8 mouse cellular contexts compared by ENCODE assay signal in genomic region chr17:24707801-24708425, GRCm38 (mm10). TPM values are rescaled to one million over a fixed set of nuclear protein-coding genes. Genes with fewer than 3 reads are reported as not detected.
DNase-seq lines count a peak whose midpoint lies in the region; ATAC-seq and TF ChIP-seq lines count a peak whose summit lies in the region.

No protein-coding gene starts in this region.

- peak overlapping the region; percentile 80 for H3K27ac ChIP-seq in kidney, postnatal 0 days
- peak overlapping the region; percentile 81 for H3K27ac ChIP-seq in hindbrain, embryonic 15.5 days (replicated peaks)
- H3K27ac ChIP-seq in midbrain, embryonic 11.5 days (ENCODE audit: low read depth, low read length), result no peak overlapping the region; the same call in 1 of the 2 replicates

- no peaks in the 10 kb centered on the region for H3K27me3 ChIP-seq in kidney, postnatal 0 days (ENCODE audit: insufficient read depth, low read length)
- no peaks in the 10 kb centered on the region for H3K27me3 ChIP-seq in hindbrain, embryonic 15.5 days
- H3K27me3 ChIP-seq in midbrain, embryonic 11.5 days (ENCODE audit: control insufficient read depth, insufficient read depth, low read length), result no peaks in the 10 kb centered on the region

- peak overlapping the region; percentile 76 for H3K4me2 ChIP-seq in kidney, postnatal 0 days (ENCODE audit: low read length)
- peak overlapping the region; percentile 71 for H3K4me2 ChIP-seq in hindbrain, embryonic 15.5 days
- H3K4me2 ChIP-seq in midbrain, embryonic 11.5 days, result peak overlapping the region; percentile 76

- TF ChIP-seq CTCF in kidney, postnatal 0 days (IDR thresholded peaks at IDR 0.05; ENCODE audit: low read depth), result no peak
- TF ChIP-seq CTCF in brain, embryonic 14.5 days (IDR thresholded peaks at IDR 0.05; ENCODE audit: borderline replicate concordance, extremely low read depth, insufficient read depth, insufficient read length), result no peak

- ATAC-seq in kidney, postnatal 0 days (replicated peaks; ENCODE audit: low FRiP score, low read depth), result no peak
- peak; percentile 73 for ATAC-seq in hindbrain, embryonic 15.5 days (ENCODE audit: low FRiP score, low read depth)
- ATAC-seq in midbrain, embryonic 11.5 days (ENCODE audit: low FRiP score), result peak; percentile 70; the same call in 1 of the 2 replicates

- 4% methylated on average over 24 of the region's 24 CpGs for WGBS in kidney, postnatal 0 days
- WGBS in hindbrain, embryonic 15.5 days, result 6% methylated on average over 24 of the region's 24 CpGs
- 8% methylated on average over 24 of the region's 24 CpGs for WGBS in midbrain, embryonic 11.5 days

- H3K9me3 ChIP-seq in kidney, postnatal 0 days (replicated peaks; ENCODE audit: low read length), result no peaks in the 10 kb centered on the region
- H3K9me3 ChIP-seq in hindbrain, embryonic 15.5 days, result no peaks in the 10 kb centered on the region
- H3K9me3 ChIP-seq in midbrain, embryonic 11.5 days (ENCODE audit: control insufficient read depth, low read length), result no peaks in the 10 kb centered on the region

- peak overlapping the region; percentile 69; the same call in 1 of the 2 replicates for H3K9ac ChIP-seq in kidney, postnatal 0 days (ENCODE audit: low read depth, low read length)
- peak overlapping the region; percentile 72 for H3K9ac ChIP-seq in hindbrain, embryonic 15.5 days
- peak overlapping the region; percentile 84 for H3K9ac ChIP-seq in midbrain, embryonic 11.5 days (ENCODE audit: low read length)

- peak overlapping the region; percentile 77 for H3K4me3 ChIP-seq in kidney, postnatal 0 days (replicated peaks; ENCODE audit: low read depth, low read length)
- H3K4me3 ChIP-seq in hindbrain, embryonic 15.5 days, result peak overlapping the region; percentile 80
- H3K4me3 ChIP-seq in midbrain, embryonic 11.5 days (ENCODE audit: low read depth, low read length), result peak overlapping the region; percentile 83

- no peaks in the 10 kb centered on the region for H3K4me1 ChIP-seq in kidney, postnatal 0 days (replicated peaks; ENCODE audit: insufficient read depth, low read length)
- H3K4me1 ChIP-seq in hindbrain, embryonic 15.5 days (replicated peaks), result peaks cover 24% of the 10 kb centered on the region
- peaks cover 6% of the 10 kb centered on the region; the same call in 1 of the 2 replicates for H3K4me1 ChIP-seq in midbrain, embryonic 11.5 days (ENCODE audit: control insufficient read depth, insufficient read depth, low read length)

- intact Hi-C loops in gastrocnemius, postnatal 36 days (cut with DNase I), result no loop called here

- TF ChIP-seq POLR2A in brain, embryonic 14.5 days (IDR thresholded peaks at IDR 0.05; ENCODE audit: borderline replicate concordance, extremely low read depth, insufficient read depth, insufficient read length, poor library complexity, severe bottlenecking), result no peak

- DNase-seq in kidney, postnatal 0 days (ENCODE audit: low spot score), result no peak
- no peak for DNase-seq in kidney, postnatal 10 days
- peak; percentile 25 for DNase-seq in brain, embryonic 14.5 days (ENCODE audit: low read depth)
- DNase-seq in midbrain, embryonic 11.5 days (ENCODE audit: low spot score, missing footprints), result peak; percentile 86
- DNase-seq in cerebellum, postnatal 36 days, result no peak
- no peak for DNase-seq in kidney, adult 8-10 months
- no peak for DNase-seq in gastrocnemius, postnatal 36 days

- H3K36me3 ChIP-seq in kidney, postnatal 0 days (ENCODE audit: insufficient read depth, low read length), result peaks cover 10% of the 10 kb centered on the region; the same call in 1 of the 2 replicates
- H3K36me3 ChIP-seq in hindbrain, embryonic 15.5 days, result peaks cover 11% of the 10 kb centered on the region
- peaks cover 13% of the 10 kb centered on the region for H3K36me3 ChIP-seq in midbrain, embryonic 11.5 days (ENCODE audit: control insufficient read depth, insufficient read depth, low read length)

RNA-seq across cellular contexts. Expression of gene Tbl3, which starts 0.5 kb away (rescaled TPM):
- 50.5 and 57.3 TPM in 2 replicates for polyA plus RNA-seq in kidney, postnatal 0 days (2015; fragmentation: Nextera tagmentation; extraction: Ambion mirVana)
- 75.0 and 95.7 TPM in 2 replicates for polyA plus RNA-seq in brain, embryonic 14.5 days (2012; rRNA removed)
- polyA plus RNA-seq in hindbrain, embryonic 15.5 days (2015; fragmentation: Nextera tagmentation; extraction: Ambion mirVana), result 64.2 and 64.9 TPM in 2 replicates
- polyA plus RNA-seq in midbrain, embryonic 11.5 days (2014; fragmentation: Nextera tagmentation; extraction: Ambion mirVana), result 91.0 and 97.5 TPM in 2 replicates
- total RNA-seq in gastrocnemius, postnatal 36 days (2021), result 10 to 100 TPM; 15.1 to 16.1 TPM

RNA-seq across cellular contexts. Expression of gene Rnf151, which starts 9.9 kb away (rescaled TPM):
- polyA plus RNA-seq in kidney, postnatal 0 days (2015; fragmentation: Nextera tagmentation; extraction: Ambion mirVana), result not detected in 2 replicates
- polyA plus RNA-seq in brain, embryonic 14.5 days (2012; rRNA removed), result 0.54 and 0.64 TPM in 2 replicates
- not detected in 2 replicates for polyA plus RNA-seq in hindbrain, embryonic 15.5 days (2015; fragmentation: Nextera tagmentation; extraction: Ambion mirVana)
- polyA plus RNA-seq in midbrain, embryonic 11.5 days (2014; fragmentation: Nextera tagmentation; extraction: Ambion mirVana), result 0.22 TPM in 1 of 2 replicates, not detected in the other
- not detected for total RNA-seq in gastrocnemius, postnatal 36 days (2021)

RNA-seq across cellular contexts. Expression of gene Rps2, which starts 10.0 kb away (rescaled TPM):
- 1,452 and 1,460 TPM in 2 replicates for polyA plus RNA-seq in kidney, postnatal 0 days (2015; fragmentation: Nextera tagmentation; extraction: Ambion mirVana)
- 1,770 and 1,849 TPM in 2 replicates for polyA plus RNA-seq in brain, embryonic 14.5 days (2012; rRNA removed)
- 753 and 774 TPM in 2 replicates for polyA plus RNA-seq in hindbrain, embryonic 15.5 days (2015; fragmentation: Nextera tagmentation; extraction: Ambion mirVana)
- polyA plus RNA-seq in midbrain, embryonic 11.5 days (2014; fragmentation: Nextera tagmentation; extraction: Ambion mirVana), result 1,270 and 1,392 TPM in 2 replicates
- total RNA-seq in gastrocnemius, postnatal 36 days (2021), result 100 to 1,000 TPM; 500 to 582 TPM

RNA-seq across cellular contexts. Expression of gene Noxo1, which starts 11.9 kb away (rescaled TPM):
- polyA plus RNA-seq in kidney, postnatal 0 days (2015; fragmentation: Nextera tagmentation; extraction: Ambion mirVana), result 2.6 and 2.7 TPM in 2 replicates
- polyA plus RNA-seq in brain, embryonic 14.5 days (2012; rRNA removed), result 7.6 and 10.7 TPM in 2 replicates
- polyA plus RNA-seq in hindbrain, embryonic 15.5 days (2015; fragmentation: Nextera tagmentation; extraction: Ambion mirVana), result 1.5 and 2.3 TPM in 2 replicates
- 0.97 and 1.5 TPM in 2 replicates for polyA plus RNA-seq in midbrain, embryonic 11.5 days (2014; fragmentation: Nextera tagmentation; extraction: Ambion mirVana)
- 1 to 10 TPM in 1 of 2 experiments, under 1 TPM in 1; 0.47 to 1.4 TPM for total RNA-seq in gastrocnemius, postnatal 36 days (2021)

RNA-seq across cellular contexts. Expression of gene Gfer, which starts 12.0 kb away (rescaled TPM):
- polyA plus RNA-seq in kidney, postnatal 0 days (2015; fragmentation: Nextera tagmentation; extraction: Ambion mirVana), result 43.3 and 47.6 TPM in 2 replicates
- 28.8 and 29.2 TPM in 2 replicates for polyA plus RNA-seq in brain, embryonic 14.5 days (2012; rRNA removed)
- 36.5 and 36.6 TPM in 2 replicates for polyA plus RNA-seq in hindbrain, embryonic 15.5 days (2015; fragmentation: Nextera tagmentation; extraction: Ambion mirVana)
- 54.8 and 59.6 TPM in 2 replicates for polyA plus RNA-seq in midbrain, embryonic 11.5 days (2014; fragmentation: Nextera tagmentation; extraction: Ambion mirVana)
- total RNA-seq in gastrocnemius, postnatal 36 days (2021), result 10 to 100 TPM; 30.3 to 33.3 TPM

Comparison
In these comparisons a context has a peak if more than half of its experiments do, and no peak if none do; other contexts are left out.
1. DNase-seq: peak in brain, embryonic 14.5 days (single experiment) and midbrain, embryonic 11.5 days (single experiment); none in kidney, postnatal 0 days (single experiment), kidney, postnatal 10 days (single experiment), cerebellum, postnatal 36 days (0 of 2), kidney, adult 8-10 months (0 of 2) and gastrocnemius, postnatal 36 days (0 of 2).
2. Peak in every context shown above with its lines, with median percentiles within 50 percentile points of each other: H3K4me2 ChIP-seq, H3K4me3 ChIP-seq and H3K9ac ChIP-seq.